Mouse (Mus musculus) lung, embryonic 14.5 days (tissue): Measurements from ENCODE around the gene Rbm28. TPM values are rescaled to one million over a fixed set of nuclear protein-coding genes. Genes with fewer than 3 reads are reported as not detected.

Experiments used
- ATAC-seq: fragments of 200-750 bp; cut with Nextera tagmentation; 2 replicates; pipeline ENCODE4 v1.8.0; 2017; ENCODE audit warnings: mild to moderate bottlenecking, moderate TSS enrichment, moderate library complexity; ENCODE audit not compliant: insufficient read depth
- DNase-seq: peaks from one replicate; pipeline ENCODE4 v3.0.0-alpha.2; 2015
- H3K27ac ChIP-seq: fragments of 300-500 bp; sonication (generic); 2 replicates; pipeline ENCODE4 v1.5.1; 2014; ENCODE audit warnings: low read depth, mild to moderate bottlenecking, moderate library complexity
- H3K27me3 ChIP-seq: fragments of 300-500 bp; sonication (generic); 2 replicates; pipeline ENCODE4 v1.6.1; 2014; ENCODE audit warnings: low read length, control low read depth; ENCODE audit not compliant: insufficient read depth
- H3K36me3 ChIP-seq: fragments of 300-500 bp; sonication (generic); 2 replicates; pipeline ENCODE4 v1.6.1; 2014; ENCODE audit warnings: control low read depth; ENCODE audit not compliant: insufficient read depth
- H3K4me1 ChIP-seq: fragments of 300-500 bp; sonication (generic); 2 replicates; pipeline ENCODE4 v1.6.1; 2014; ENCODE audit warnings: antibody characterized with exemption, control low read depth; ENCODE audit not compliant: insufficient read depth
- H3K4me2 ChIP-seq: fragments of 300-500 bp; sonication (generic); 2 replicates; pipeline ENCODE4 v1.6.1; 2014; ENCODE audit warnings: mild to moderate bottlenecking
- H3K4me3 ChIP-seq: fragments of 300-500 bp; sonication (generic); 2 replicates; pipeline ENCODE4 v1.5.1; 2014; ENCODE audit warnings: low read depth, low read length
- H3K9ac ChIP-seq: fragments of 300-500 bp; sonication (generic); 2 replicates; pipeline ENCODE4 v1.6.1; 2014
- H3K9me3 ChIP-seq: fragments of 300-500 bp; sonication (generic); 2 replicates; pipeline ENCODE4 v1.6.1; 2016; ENCODE audit warnings: low read depth, low read length, control low read depth
- CTCF ChIP-seq: IDR thresholded peaks from 2 replicates; pipeline ENCODE4 v1.5.1; 2016; ENCODE audit warnings: antibody characterized with exemption, low read depth
- WGBS: fragments of 180-500 bp; shearing (Covaris S2); extraction: QIAGEN DNeasy Blood & Tissue Kit; methylation state at CpG from one replicate; pipeline ENCODE4 v1.1.7; 2014; 5-methylcytosine and 5-hydroxymethylcytosine counted together
- polyA plus RNA-seq: library from polyadenylated mRNA; unstranded; fragments of >200 nt; fragmentation: Nextera tagmentation; extraction: Ambion mirVana; gene quantifications from 2 replicates; pipeline ENCODE4 v1.2.1, GENCODE M21; 2014

Rbm28 gene
- polyA plus RNA-seq, 1 experiment from 2014 or later: 55.1 TPM

DNA sequence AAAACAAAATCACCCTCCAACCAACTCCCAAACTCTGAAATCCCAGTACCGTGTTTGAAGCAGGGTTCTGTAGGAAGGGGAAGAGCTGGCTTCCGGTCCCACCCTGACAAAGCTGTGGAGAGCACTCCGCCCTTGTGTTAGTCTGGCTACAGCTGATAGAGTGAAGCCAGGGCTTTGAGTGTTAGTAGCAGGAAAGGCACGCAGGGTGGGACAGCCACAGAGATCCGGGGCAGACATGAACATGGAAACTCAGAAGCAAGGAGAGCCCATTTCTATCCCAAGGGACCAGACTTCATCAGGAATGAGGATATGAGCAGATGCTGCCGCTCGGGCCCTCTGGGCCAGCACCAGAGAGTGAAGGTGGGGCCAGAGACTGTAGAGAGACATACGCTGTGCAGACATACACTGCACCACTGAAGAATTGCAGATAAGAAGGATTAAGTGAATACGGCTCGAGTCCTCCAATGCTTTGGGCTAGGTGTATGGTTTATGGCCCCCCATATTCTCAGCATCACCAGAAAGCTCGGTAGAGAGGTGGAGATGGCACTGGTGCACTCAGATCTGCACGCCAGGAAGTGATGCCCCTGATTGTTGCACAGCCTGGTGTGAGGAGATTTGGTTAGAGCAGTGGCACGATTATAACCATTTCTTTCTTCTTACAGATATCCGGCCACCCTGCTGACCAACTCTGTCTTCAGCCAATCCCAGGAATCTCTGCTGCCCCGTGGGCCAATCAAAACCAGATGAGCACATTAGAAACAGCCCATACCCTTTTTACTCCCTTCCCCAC is 29.4 kb upstream of the Rbm28 start:
- no peak overlapping the region for H3K4me2 ChIP-seq
- DNase-seq: no peak
- H3K27ac ChIP-seq: no peak overlapping the region
- no peaks in the 10 kb centered on the region; the same call in 1 of the 2 replicates for H3K27me3 ChIP-seq
- no peak for TF ChIP-seq CTCF
- no peaks in the 10 kb centered on the region for H3K36me3 ChIP-seq
- no peaks in the 10 kb centered on the region for H3K9me3 ChIP-seq
- no peak overlapping the region for H3K9ac ChIP-seq
- WGBS: 53% methylated on average over 15 of the region's 15 CpGs
- no peaks in the 10 kb centered on the region for H3K4me1 ChIP-seq
- H3K4me3 ChIP-seq: no peak overlapping the region
- ATAC-seq: no peak

DNA sequence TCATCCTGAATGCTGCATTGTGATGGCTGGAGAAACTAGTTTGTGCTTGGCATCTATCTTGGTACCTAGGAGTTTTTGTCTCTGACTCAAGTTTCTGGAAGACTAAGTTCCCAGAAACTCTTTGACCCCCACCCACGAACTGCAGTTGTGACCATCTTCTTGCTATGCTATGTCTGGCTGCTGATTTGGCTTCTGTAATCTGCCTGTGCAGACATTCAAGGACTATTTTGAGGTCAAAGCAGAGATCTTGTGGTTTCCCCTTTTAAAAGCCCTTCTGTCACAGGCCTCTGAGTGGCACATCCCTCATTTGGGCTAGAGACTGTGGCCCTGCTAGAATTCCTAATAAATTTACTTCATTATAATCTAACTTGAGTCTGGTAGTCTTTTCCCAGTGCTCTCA is 23.1 kb upstream of the Rbm28 start:
- no peak overlapping the region for H3K4me3 ChIP-seq
- H3K27ac ChIP-seq: no peak overlapping the region
- no peaks in the 10 kb centered on the region for H3K9me3 ChIP-seq
- DNase-seq (no peak), ATAC-seq (no peak)
- 67% methylated on average over 1 of the region's 1 CpGs for WGBS
- H3K9ac ChIP-seq: no peak overlapping the region
- no peak for TF ChIP-seq CTCF
- no peaks in the 10 kb centered on the region for H3K36me3 ChIP-seq
- H3K4me2 ChIP-seq: no peak overlapping the region
- H3K4me1 ChIP-seq: no peaks in the 10 kb centered on the region
- H3K27me3 ChIP-seq: no peaks in the 10 kb centered on the region

DNA sequence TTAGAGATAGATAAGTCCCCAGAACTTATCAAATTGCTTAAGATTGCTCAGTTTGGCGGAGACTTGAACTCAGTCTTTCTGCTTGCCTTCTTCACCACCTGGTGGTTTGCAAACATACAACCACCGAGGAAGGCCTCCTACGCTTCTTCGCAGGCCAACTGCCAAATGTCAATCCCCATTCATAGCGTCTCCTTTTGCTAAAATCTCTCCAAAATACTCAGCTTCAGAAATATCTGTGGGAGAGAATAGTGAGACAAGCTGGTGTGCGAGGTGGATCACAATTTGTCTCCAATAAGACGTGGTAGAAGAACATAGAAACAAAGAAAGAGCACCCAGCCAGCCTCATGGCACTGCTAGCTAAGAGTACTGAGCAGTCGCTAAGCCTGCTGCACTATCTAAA is 15.0 kb upstream of the Rbm28 start:
- Histone ChIP-seq H3K4me1 (no peaks in the 10 kb centered on the region), H3K27ac (no peak overlapping the region), H3K9ac (no peak overlapping the region), H3K4me2 (peak overlapping the region; percentile 97), H3K27me3 (peaks cover 33% of the 10 kb centered on the region), H3K9me3 (no peaks in the 10 kb centered on the region), H3K36me3 (no peaks in the 10 kb centered on the region), H3K4me3 (peak overlapping the region; percentile 57)
- WGBS: 51% methylated on average over 8 of the region's 8 CpGs
- no peak for TF ChIP-seq CTCF
- no peak for ATAC-seq
- DNase-seq: no peak

DNA sequence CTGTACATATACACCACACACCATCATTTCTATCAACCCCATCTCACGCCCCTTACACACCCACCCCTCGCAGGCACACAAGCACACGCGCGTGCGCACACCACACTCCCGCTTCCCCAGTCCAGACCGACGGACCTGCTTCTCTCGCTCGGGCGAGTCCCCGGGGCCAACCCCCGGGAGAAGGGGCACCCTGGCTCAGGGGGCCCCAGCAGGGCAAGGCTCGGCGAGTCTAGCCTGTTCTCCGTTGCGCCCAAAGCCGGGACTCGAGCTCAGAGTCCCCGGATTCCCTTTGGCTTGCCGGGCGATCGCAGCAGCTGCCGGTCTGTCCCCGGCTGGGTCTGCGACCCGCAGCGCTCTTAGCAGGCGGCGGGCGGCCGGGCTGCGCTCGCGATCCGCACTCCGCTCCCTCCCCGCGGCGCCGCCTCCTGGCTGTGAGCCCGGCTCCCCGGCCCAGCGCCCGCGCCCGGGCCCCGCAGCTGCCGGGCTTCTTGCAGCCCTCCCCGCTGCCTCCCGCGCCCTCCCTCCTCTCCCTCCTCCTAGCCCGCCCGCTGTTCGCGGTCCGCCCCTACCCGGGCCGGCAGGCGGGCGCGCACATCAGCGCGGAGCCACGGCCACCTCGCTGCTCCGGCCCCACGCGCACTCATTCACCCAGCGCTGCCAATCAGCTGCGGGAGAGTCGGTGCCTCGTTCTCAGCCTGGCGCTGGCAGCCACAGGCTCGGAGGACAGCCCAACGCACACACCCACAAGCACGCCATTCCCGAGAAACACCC is 14.3 kb upstream of the Rbm28 start, which contains the start of gene Prrt4:
Prrt4 (minus strand) TSS at position 697 of the 771 bp plus-strand sequence.
- Histone ChIP-seq H3K27ac (no peak within 1 kb of the TSS), H3K4me3 (peak within 1 kb of the TSS; percentile 57), H3K27me3 (peaks cover 37% of the 10 kb centered on the region), H3K9me3 (no peaks in the 10 kb centered on the region), H3K4me1 (no peaks in the 10 kb centered on the region), H3K36me3 (no peaks in the 10 kb centered on the region), H3K4me2 (peak within 1 kb of the TSS; percentile 97), H3K9ac (peak within 1 kb of the TSS; percentile 59)
- ATAC-seq: peak; percentile 73
- DNase-seq: peak; percentile 73
- WGBS: under 1% methylated on average over 70 of the region's 79 CpGs
- no peak for TF ChIP-seq CTCF

DNA sequence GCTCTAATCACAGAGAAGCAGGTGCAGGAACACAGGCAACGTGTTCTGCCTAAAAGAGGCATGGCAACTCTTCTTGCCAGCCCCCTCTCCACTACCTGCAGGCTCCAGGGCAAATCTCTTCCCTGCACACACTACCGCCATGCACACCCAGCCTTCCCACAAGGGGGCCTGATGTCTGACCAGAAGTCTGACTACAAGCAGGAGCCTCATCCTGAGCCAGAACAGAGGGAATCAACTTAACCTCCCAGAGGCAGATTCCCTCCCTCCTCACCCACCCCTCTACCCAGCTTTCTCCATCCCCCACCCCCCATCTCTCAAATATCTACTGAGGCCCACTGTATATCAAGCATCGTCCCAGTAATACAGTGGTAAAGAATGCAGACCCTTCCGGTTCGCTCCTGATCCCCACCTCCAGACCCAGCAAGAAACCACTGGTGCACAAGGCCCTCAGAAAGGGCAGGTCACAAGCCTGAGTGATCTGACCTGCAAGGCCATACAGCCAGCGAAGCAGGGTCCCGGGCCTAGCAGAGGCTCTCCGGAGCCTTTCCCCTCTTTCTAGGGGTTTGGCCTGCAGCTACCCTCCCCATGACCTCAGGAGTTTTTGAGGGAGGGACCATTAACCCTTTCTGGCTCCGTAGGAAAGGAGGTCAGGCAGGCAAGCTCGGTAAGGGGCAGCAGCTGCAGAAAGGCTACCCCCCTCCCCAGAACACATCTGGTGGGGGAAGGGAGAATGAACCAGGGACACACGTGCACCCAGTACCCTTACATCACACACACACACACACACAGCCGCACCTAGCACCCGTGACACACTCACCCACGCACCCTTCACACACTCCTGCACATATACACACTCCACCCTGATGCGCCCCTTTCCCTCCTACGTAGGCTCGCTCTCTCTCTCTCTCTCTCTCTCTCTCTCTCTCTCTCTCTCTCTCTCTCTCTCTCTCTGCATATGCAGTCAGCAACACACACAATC is 13.4 kb upstream of the Rbm28 start:
- Histone ChIP-seq H3K9me3 (no peaks in the 10 kb centered on the region), H3K4me2 (peak overlapping the region; percentile 97), H3K9ac (peak overlapping the region; percentile 59; the same call in 1 of the 2 replicates), H3K4me1 (no peaks in the 10 kb centered on the region), H3K27me3 (peaks cover 46% of the 10 kb centered on the region), H3K27ac (no peak overlapping the region), H3K4me3 (peak overlapping the region; percentile 57), H3K36me3 (no peaks in the 10 kb centered on the region)
- 21% methylated on average over 17 of the region's 17 CpGs for WGBS
- DNase-seq (no peak), ATAC-seq (peak; percentile 67)
- TF ChIP-seq CTCF: peak; percentile 34

DNA sequence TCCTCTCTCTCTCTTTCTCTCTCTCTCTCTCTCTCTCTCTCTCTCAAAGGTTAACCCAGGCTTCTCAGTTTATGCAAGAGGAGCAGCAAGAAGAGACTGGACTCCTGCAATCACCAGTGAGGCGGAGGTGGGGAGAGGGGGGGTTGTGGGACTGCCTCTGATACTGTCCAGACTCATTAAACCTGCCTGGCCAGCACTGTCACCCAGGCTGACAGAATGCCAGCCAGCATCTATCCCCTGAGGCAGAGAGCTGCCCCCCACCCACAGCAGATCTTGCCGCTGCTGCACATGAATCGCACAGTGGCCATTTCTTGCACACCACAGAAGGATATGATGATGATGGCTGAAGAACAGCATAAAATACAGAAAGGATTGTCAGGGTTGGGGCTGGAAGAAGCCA is 10.3 kb upstream of the Rbm28 start:
- no peak overlapping the region for H3K4me2 ChIP-seq
- H3K4me1 ChIP-seq: peaks cover 5% of the 10 kb centered on the region; the same call in 1 of the 2 replicates
- H3K9ac ChIP-seq: no peak overlapping the region
- TF ChIP-seq CTCF: no peak
- ATAC-seq: no peak
- no peak overlapping the region for H3K4me3 ChIP-seq
- H3K36me3 ChIP-seq: no peaks in the 10 kb centered on the region
- H3K27me3 ChIP-seq: peaks cover 61% of the 10 kb centered on the region
- no peak overlapping the region for H3K27ac ChIP-seq
- H3K9me3 ChIP-seq: no peaks in the 10 kb centered on the region
- DNase-seq: no peak
- 71% methylated on average over 3 of the region's 3 CpGs for WGBS
